Mouse (Mus musculus): Measurements from ENCODE around the gene Rhoh. TPM values are rescaled to one million over a fixed set of nuclear protein-coding genes. Genes with fewer than 3 reads are reported as not detected.

Rhoh gene
- total RNA-seq, 1 experiment = 0.27 TPM

- in situ Hi-C loops (cut with MboI; ENCODE audit: low sequenced_read_pairs in 2 of 2, unreplicated experiment in 2 of 2) = no loop called here
- no peaks in the 10 kb centered on the region for H3K9me3 ChIP-seq (ENCODE audit: control insufficient read depth, insufficient read depth, low read depth, low read length)
- H3K4me3 ChIP-seq (ENCODE audit: insufficient read depth in 1 of 2, low read depth in 1 of 2, low read length in 2 of 2, poor library complexity in 1 of 2, severe bottlenecking in 1 of 2) = no peak overlapping the region
- H3K36me3 ChIP-seq (ENCODE audit: control insufficient read depth, insufficient read depth, low read length, poor library complexity, severe bottlenecking) = no peaks in the 10 kb centered on the region
- no peak for DNase-seq (ENCODE audit: low read depth, low spot score)
- no peak overlapping the region for H3K9ac ChIP-seq (ENCODE audit: insufficient read depth, low read depth, low read length, poor library complexity, severe bottlenecking)
- H3K4me1 ChIP-seq (ENCODE audit: control insufficient read depth in 2 of 2, insufficient read depth in 2 of 2, low read length in 2 of 2, poor library complexity in 1 of 2) = no peaks in the 10 kb centered on the region; a peak in 1 of 4 replicates
- no peak overlapping the region for H3K27ac ChIP-seq (ENCODE audit: insufficient read depth, low read depth, low read length, poor library complexity, severe bottlenecking)
- TF ChIP-seq ZNF384 (IDR thresholded peaks at IDR 0.05; ENCODE audit: low read depth, low read length) = no peak
- no peak for TF ChIP-seq ZC3H11A (IDR thresholded peaks at IDR 0.05; ENCODE audit: borderline replicate concordance, low read depth, low read length)
- no peak for TF ChIP-seq CHD2 (IDR thresholded peaks at IDR 0.05; ENCODE audit: low read depth, low read length)
- TF ChIP-seq HCFC1 (IDR thresholded peaks at IDR 0.05; ENCODE audit: borderline replicate concordance, insufficient read depth, low read length) = no peak
- no peak for TF ChIP-seq MAFK (IDR thresholded peaks at IDR 0.05; ENCODE audit: insufficient read depth, low read depth, low read length)
These were observed 1.6 kb upstream of the Rhoh start for GRCm38 (mm10) chr5:65859396-65859795.

GRCm38 (mm10) chr5:65860281-65861000 lies 572 bp upstream of the Rhoh start:
- no peak for DNase-seq (ENCODE audit: low read depth, low spot score)
- Histone ChIP-seq H3K36me3 (ENCODE audit: control insufficient read depth, insufficient read depth, low read length, poor library complexity, severe bottlenecking) (no peaks in the 10 kb centered on the region), H3K27ac (ENCODE audit: insufficient read depth, low read depth, low read length, poor library complexity, severe bottlenecking) (no peak overlapping the region), H3K9ac (ENCODE audit: insufficient read depth, low read depth, low read length, poor library complexity, severe bottlenecking) (no peak overlapping the region), H3K4me1 (ENCODE audit: control insufficient read depth in 2 of 2, insufficient read depth in 2 of 2, low read length in 2 of 2, poor library complexity in 1 of 2) (no peaks in the 10 kb centered on the region; a peak in 1 of 4 replicates), H3K4me3 (ENCODE audit: insufficient read depth in 1 of 2, low read depth in 1 of 2, low read length in 2 of 2, poor library complexity in 1 of 2, severe bottlenecking in 1 of 2) (no peak overlapping the region), H3K9me3 (ENCODE audit: control insufficient read depth, insufficient read depth, low read depth, low read length) (no peaks in the 10 kb centered on the region)
- in situ Hi-C loops (cut with MboI; ENCODE audit: low sequenced_read_pairs in 2 of 2, unreplicated experiment in 2 of 2) = no loop called here
- TF ChIP-seq MAFK (IDR thresholded peaks at IDR 0.05; ENCODE audit: insufficient read depth, low read depth, low read length) (no peak), ZNF384 (IDR thresholded peaks at IDR 0.05; ENCODE audit: low read depth, low read length) (no peak), CHD2 (IDR thresholded peaks at IDR 0.05; ENCODE audit: low read depth, low read length) (no peak), HCFC1 (IDR thresholded peaks at IDR 0.05; ENCODE audit: borderline replicate concordance, insufficient read depth, low read length) (no peak), ZC3H11A (IDR thresholded peaks at IDR 0.05; ENCODE audit: borderline replicate concordance, low read depth, low read length) (no peak)

- TF ChIP-seq ZNF384 (IDR thresholded peaks at IDR 0.05; ENCODE audit: low read depth, low read length) = no peak
- no peak for TF ChIP-seq HCFC1 (IDR thresholded peaks at IDR 0.05; ENCODE audit: borderline replicate concordance, insufficient read depth, low read length)
- TF ChIP-seq MAFK (IDR thresholded peaks at IDR 0.05; ENCODE audit: insufficient read depth, low read depth, low read length) = no peak
- TF ChIP-seq CHD2 (IDR thresholded peaks at IDR 0.05; ENCODE audit: low read depth, low read length) = no peak
- no peak for TF ChIP-seq ZC3H11A (IDR thresholded peaks at IDR 0.05; ENCODE audit: borderline replicate concordance, low read depth, low read length)
- H3K27ac ChIP-seq (ENCODE audit: insufficient read depth, low read depth, low read length, poor library complexity, severe bottlenecking) = no peak overlapping the region
- no peaks in the 10 kb centered on the region for H3K9me3 ChIP-seq (ENCODE audit: control insufficient read depth, insufficient read depth, low read depth, low read length)
- no peak overlapping the region for H3K9ac ChIP-seq (ENCODE audit: insufficient read depth, low read depth, low read length, poor library complexity, severe bottlenecking)
- H3K36me3 ChIP-seq (ENCODE audit: control insufficient read depth, insufficient read depth, low read length, poor library complexity, severe bottlenecking) = no peaks in the 10 kb centered on the region
- no peaks in the 10 kb centered on the region; a peak in 1 of 4 replicates for H3K4me1 ChIP-seq (ENCODE audit: control insufficient read depth in 2 of 2, insufficient read depth in 2 of 2, low read length in 2 of 2, poor library complexity in 1 of 2)
- no peak overlapping the region for H3K4me3 ChIP-seq (ENCODE audit: insufficient read depth in 1 of 2, low read depth in 1 of 2, low read length in 2 of 2, poor library complexity in 1 of 2, severe bottlenecking in 1 of 2)
- in situ Hi-C loops (cut with MboI; ENCODE audit: low sequenced_read_pairs in 2 of 2, unreplicated experiment in 2 of 2) = no loop called here
- no peak for DNase-seq (ENCODE audit: low read depth, low spot score)
These were observed 1.4 kb downstream of the Rhoh start for GRCm38 (mm10) chr5:65862217-65862927.

DNA sequence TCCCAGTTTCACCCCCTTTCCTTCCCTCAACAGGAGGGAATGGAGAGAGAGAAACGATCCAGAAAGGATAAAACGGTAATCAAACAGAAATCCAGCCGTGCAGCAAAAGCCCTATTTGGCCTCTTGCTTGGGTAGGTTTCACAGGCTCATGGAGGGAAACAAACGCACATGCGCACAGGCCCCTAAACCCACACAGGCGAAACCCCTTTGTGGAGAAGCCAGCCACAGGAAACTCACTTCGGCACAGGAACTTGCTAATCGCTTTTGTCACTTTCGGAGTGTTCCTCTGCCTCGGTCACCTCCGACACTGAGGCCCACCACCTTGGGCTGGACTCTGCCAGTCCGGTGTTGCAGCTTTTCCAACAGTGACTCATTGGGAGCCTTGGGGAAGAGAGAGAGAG lies 2.3 kb downstream of the Rhoh start:
- no peak overlapping the region for H3K9ac ChIP-seq (ENCODE audit: insufficient read depth, low read depth, low read length, poor library complexity, severe bottlenecking)
- no peaks in the 10 kb centered on the region for H3K9me3 ChIP-seq (ENCODE audit: control insufficient read depth, insufficient read depth, low read depth, low read length)
- H3K27ac ChIP-seq (ENCODE audit: insufficient read depth, low read depth, low read length, poor library complexity, severe bottlenecking) = no peak overlapping the region
- in situ Hi-C loops (cut with MboI; ENCODE audit: low sequenced_read_pairs in 2 of 2, unreplicated experiment in 2 of 2) = no loop called here
- TF ChIP-seq MAFK (IDR thresholded peaks at IDR 0.05; ENCODE audit: insufficient read depth, low read depth, low read length) (no peak), ZC3H11A (IDR thresholded peaks at IDR 0.05; ENCODE audit: borderline replicate concordance, low read depth, low read length) (no peak), HCFC1 (IDR thresholded peaks at IDR 0.05; ENCODE audit: borderline replicate concordance, insufficient read depth, low read length) (no peak), CHD2 (IDR thresholded peaks at IDR 0.05; ENCODE audit: low read depth, low read length) (no peak), ZNF384 (IDR thresholded peaks at IDR 0.05; ENCODE audit: low read depth, low read length) (no peak)
- no peaks in the 10 kb centered on the region for H3K36me3 ChIP-seq (ENCODE audit: control insufficient read depth, insufficient read depth, low read length, poor library complexity, severe bottlenecking)
- DNase-seq (ENCODE audit: low read depth, low spot score) = no peak
- H3K4me1 ChIP-seq (ENCODE audit: control insufficient read depth in 2 of 2, insufficient read depth in 2 of 2, low read length in 2 of 2, poor library complexity in 1 of 2) = no peaks in the 10 kb centered on the region; a peak in 1 of 4 replicates
- H3K4me3 ChIP-seq (ENCODE audit: insufficient read depth in 1 of 2, low read depth in 1 of 2, low read length in 2 of 2, poor library complexity in 1 of 2, severe bottlenecking in 1 of 2) = no peak overlapping the region
